Mouse (Mus musculus): ENCODE measurements at regions not wholly inside any gene's neighbourhood (a gene's known extent, or its start where the extent isn't known, plus 50 kb on each side); places are given as distances from the start of the nearest gene placed in this dataset.

GRCm38 (mm10) chr1:157810657-157811056 is 304.1 kb downstream of the Sec16b start:
- TF ChIP-seq POLR2A (IDR thresholded peaks at IDR 0.05; ENCODE audit: low read depth, low read length) = no peak
- no peak for TF ChIP-seq CTCF (IDR thresholded peaks at IDR 0.05; ENCODE audit: extremely low read depth, insufficient read length, insufficient replicate concordance, low read depth, low read length)

Measured in small intestine, adult 2 months (tissue).